Mouse (Mus musculus) cerebellum, adult 2 months (tissue): ENCODE measurements around the gene Olfr1200. TPM values are rescaled to one million over a fixed set of nuclear protein-coding genes. Genes with fewer than 3 reads are reported as not detected.

Experiments
- DNase-seq, 2 experiments: peaks; one replicate each; pipeline ENCODE4 v3.0.0; 2021
- H3K27ac ChIP-seq: fragments of 200-500 bp; 2 replicates; pipeline ENCODE4 v1.5.1; 2012; ENCODE audit warnings: low read length, control low read depth, inconsistent platforms; ENCODE audit not compliant: insufficient read depth
- H3K27me3 ChIP-seq: fragments of 200-500 bp; 2 replicates; pipeline ENCODE4 v1.6.1; 2012; ENCODE audit warnings: inconsistent platforms, mild to moderate bottlenecking, low read length, moderate library complexity; ENCODE audit not compliant: control insufficient read depth, insufficient read depth
- H3K4me1 ChIP-seq: fragments of 200-500 bp; 2 replicates; pipeline ENCODE4 v1.6.1; 2011; ENCODE audit warnings: low read length; ENCODE audit not compliant: control insufficient read depth, insufficient read depth
- H3K4me3 ChIP-seq: fragments of 200-500 bp; replicated peaks from 2 replicates; pipeline ENCODE3; 2011; ENCODE audit warnings: mild to moderate bottlenecking, low read depth, low read length, control low read depth; ENCODE audit not compliant: insufficient read depth
- CTCF ChIP-seq: fragments of 200-500 bp; IDR thresholded peaks from 2 replicates; pipeline ENCODE4 v1.5.1; 2011; ENCODE audit warnings: low read depth, mild to moderate bottlenecking, control low read depth, low read length, moderate library complexity, borderline replicate concordance; ENCODE audit not compliant: insufficient read depth
- POLR2A ChIP-seq: fragments of 200-500 bp; IDR thresholded peaks from 2 replicates; pipeline ENCODE4 v1.6.1; 2011; ENCODE audit warnings: low read length, control low read depth, borderline replicate concordance; ENCODE audit not compliant: insufficient read depth
- WGBS: fragments of 180-500 bp; shearing (Covaris S2); methylation state at CpG from one replicate; pipeline ENCODE4 v1.1.7; 2018; 5-methylcytosine and 5-hydroxymethylcytosine counted together
- polyA plus RNA-seq: library from polyadenylated mRNA; depleted of rRNA; stranded (reverse); fragments of >200 nt; gene quantifications from 2 replicates; pipeline ENCODE4 v1.2.3, GENCODE M21; 2012; rRNA removed

The Olfr1200 gene
- polyA plus RNA-seq, result not detected in 2 replicates

GRCm38 (mm10) chr2:88770388-88770787 lies at the start of gene Olfr1200:
Gene Olfr1200 (minus strand): TSS chr2:88770488.
- no peaks in the 10 kb centered on the region for H3K27me3 ChIP-seq
- TF ChIP-seq CTCF, result no peak
- TF ChIP-seq POLR2A, result no peak
- no peak within 1 kb of the TSS for H3K27ac ChIP-seq
- DNase-seq, result no peak
- H3K4me3 ChIP-seq, result no peak within 1 kb of the TSS
- WGBS, result 78% methylated on average over 2 of the region's 2 CpGs
- no peaks in the 10 kb centered on the region for H3K4me1 ChIP-seq

- H3K4me3 ChIP-seq, result no peak within 1 kb of the TSS
- no peak within 1 kb of the TSS for H3K27ac ChIP-seq
- TF ChIP-seq CTCF, result no peak
- no peak for TF ChIP-seq POLR2A
- WGBS, result 69% methylated on average over 1 of the region's 1 CpGs
- no peak for DNase-seq
- H3K4me1 ChIP-seq, result no peaks in the 10 kb centered on the region
- H3K27me3 ChIP-seq, result no peaks in the 10 kb centered on the region
These were observed 43.9 kb upstream of the Olfr1200 start, which contains the start of gene Olfr1202 for GRCm38 (mm10) chr2:88814196-88814595. Gene Olfr1202 (plus strand): TSS chr2:88814496.

GRCm38 (mm10) chr2:88792736-88793135 lies 22.4 kb upstream of the Olfr1200 start, which contains the start of gene Olfr1201:
Gene Olfr1201 (plus strand): TSS chr2:88793036.
- no peaks in the 10 kb centered on the region for H3K27me3 ChIP-seq
- no peaks in the 10 kb centered on the region for H3K4me1 ChIP-seq
- WGBS, result 56% methylated on average over 6 of the region's 6 CpGs
- DNase-seq, result no peak
- no peak within 1 kb of the TSS for H3K4me3 ChIP-seq
- no peak within 1 kb of the TSS for H3K27ac ChIP-seq
- no peak for TF ChIP-seq CTCF

- TF ChIP-seq POLR2A (no peak), CTCF (no peak)
- Histone ChIP-seq H3K4me3 (no peak within 1 kb of the TSS), H3K4me1 (no peaks in the 10 kb centered on the region), H3K27ac (no peak within 1 kb of the TSS), H3K27me3 (no peaks in the 10 kb centered on the region)
- DNase-seq, result no peak
- 91% methylated on average over 2 of the region's 2 CpGs for WGBS
These were observed 9.9 kb downstream of the Olfr1200 start, which contains the start of gene Olfr1199 for GRCm38 (mm10) chr2:88760369-88760768. Gene Olfr1199 (minus strand): TSS chr2:88760469.

GRCm38 (mm10) chr2:88751270-88751669 lies 19.0 kb downstream of the Olfr1200 start, which contains the start of gene Olfr1198:
Gene Olfr1198 (minus strand): TSS chr2:88751370.
- H3K4me3 ChIP-seq, result no peak within 1 kb of the TSS
- TF ChIP-seq POLR2A (no peak), CTCF (no peak)
- no peaks in the 10 kb centered on the region for H3K4me1 ChIP-seq
- H3K27me3 ChIP-seq, result no peaks in the 10 kb centered on the region
- H3K27ac ChIP-seq, result no peak within 1 kb of the TSS
- no peak for DNase-seq
- WGBS, result 97% methylated on average over 2 of the region's 2 CpGs

- no peak for DNase-seq
- no peaks in the 10 kb centered on the region for H3K27me3 ChIP-seq
- WGBS, result 71% methylated on average over 3 of the region's 3 CpGs
- H3K4me3 ChIP-seq, result no peak overlapping the region
- H3K27ac ChIP-seq, result no peak overlapping the region
- TF ChIP-seq CTCF (no peak), POLR2A (no peak)
- no peaks in the 10 kb centered on the region for H3K4me1 ChIP-seq
These were observed 26.9 kb downstream of the Olfr1200 start for GRCm38 (mm10) chr2:88743379-88743778.

GRCm38 (mm10) chr2:88732266-88732665 lies 38.0 kb downstream of the Olfr1200 start, which contains the start of gene Olfr1197:
Gene Olfr1197 (minus strand): TSS chr2:88732366.
- no peak within 1 kb of the TSS for H3K27ac ChIP-seq
- no peak within 1 kb of the TSS for H3K4me3 ChIP-seq
- 89% methylated on average over 1 of the region's 1 CpGs for WGBS
- TF ChIP-seq CTCF (no peak), POLR2A (no peak)
- no peak for DNase-seq
- no peaks in the 10 kb centered on the region for H3K4me1 ChIP-seq
- H3K27me3 ChIP-seq, result no peaks in the 10 kb centered on the region

Other genes starting within 250 kb of the Olfr1200 start
- gene Olfr1188, start 213.6 kb downstream of the Olfr1200 start, polyA plus RNA-seq, result not detected in 2 replicates
- gene Olfr1189, start 184.0 kb downstream of the Olfr1200 start, polyA plus RNA-seq, result not detected in 2 replicates
- gene Olfr1191-ps1, start 129.9 kb downstream of the Olfr1200 start, polyA plus RNA-seq, result not detected in 2 replicates
- gene Olfr1192-ps1, start 122.0 kb downstream of the Olfr1200 start, polyA plus RNA-seq, result not detected in 2 replicates
- gene Olfr1193, start 94.9 kb downstream of the Olfr1200 start, polyA plus RNA-seq, result not detected in 2 replicates
- gene Olfr1195, start 81.3 kb downstream of the Olfr1200 start, polyA plus RNA-seq, result not detected in 2 replicates
- not detected in 2 replicates for gene Olfr1196, start 65.9 kb downstream of the Olfr1200 start, polyA plus RNA-seq
- gene Olfr1197, start 38.1 kb downstream of the Olfr1200 start, polyA plus RNA-seq, result not detected in 2 replicates
- gene Olfr1198, start 19.1 kb downstream of the Olfr1200 start, polyA plus RNA-seq, result not detected in 2 replicates
- not detected in 2 replicates for gene Olfr1199, start 10.0 kb downstream of the Olfr1200 start, polyA plus RNA-seq
- gene Olfr1201, start 22.5 kb upstream of the Olfr1200 start, polyA plus RNA-seq, result not detected in 2 replicates
- not detected in 2 replicates for gene Olfr1202, start 44.0 kb upstream of the Olfr1200 start, polyA plus RNA-seq
- not detected in 2 replicates for gene Olfr1205, start 59.2 kb upstream of the Olfr1200 start, polyA plus RNA-seq
- not detected in 2 replicates for gene Olfr1204, start 78.8 kb upstream of the Olfr1200 start, polyA plus RNA-seq
- not detected in 2 replicates for gene Olfr1206, start 92.7 kb upstream of the Olfr1200 start, polyA plus RNA-seq
- gene Olfr1208, start 131.8 kb upstream of the Olfr1200 start, polyA plus RNA-seq, result not detected in 2 replicates
- gene Olfr1209, start 144.7 kb upstream of the Olfr1200 start, polyA plus RNA-seq, result not detected in 2 replicates
- not detected in 2 replicates for gene Olfr1211, start 167.6 kb upstream of the Olfr1200 start, polyA plus RNA-seq
- not detected in 2 replicates for gene Olfr1212, start 183.5 kb upstream of the Olfr1200 start, polyA plus RNA-seq
- not detected in 2 replicates for gene Gm13762, start 209.8 kb upstream of the Olfr1200 start, polyA plus RNA-seq
- gene Olfr1214, start 222.2 kb upstream of the Olfr1200 start, polyA plus RNA-seq, result not detected in 2 replicates
- not detected in 2 replicates for gene Olfr1215, start 236.5 kb upstream of the Olfr1200 start, polyA plus RNA-seq
- not detected in 2 replicates for gene Olfr1216, start 247.9 kb upstream of the Olfr1200 start, polyA plus RNA-seq